Mouse (Mus musculus) lung, postnatal 4 days (tissue): ENCODE results near the gene Slc27a2.
"Not testable (repeated sequence)": the region's sequence is repeated elsewhere in the genome, so short reads cannot be mapped to it uniquely, and the experiment has no call there.

Experiments used
- DNase-seq, 2 experiments: peaks; one replicate each; pipeline ENCODE4 v3.0.0; 2021

Slc27a2 gene

GRCm38 (mm10) chr2:126606061-126606687, 54.0 kb downstream of the Slc27a2 start:
- DNase-seq: no peak

GRCm38 (mm10) chr2:126606688-126607062, 54.5 kb downstream of the Slc27a2 start:
- no peak for DNase-seq

GRCm38 (mm10) chr2:126607553-126608203, 55.5 kb downstream of the Slc27a2 start:
- no peak for DNase-seq

DNA sequence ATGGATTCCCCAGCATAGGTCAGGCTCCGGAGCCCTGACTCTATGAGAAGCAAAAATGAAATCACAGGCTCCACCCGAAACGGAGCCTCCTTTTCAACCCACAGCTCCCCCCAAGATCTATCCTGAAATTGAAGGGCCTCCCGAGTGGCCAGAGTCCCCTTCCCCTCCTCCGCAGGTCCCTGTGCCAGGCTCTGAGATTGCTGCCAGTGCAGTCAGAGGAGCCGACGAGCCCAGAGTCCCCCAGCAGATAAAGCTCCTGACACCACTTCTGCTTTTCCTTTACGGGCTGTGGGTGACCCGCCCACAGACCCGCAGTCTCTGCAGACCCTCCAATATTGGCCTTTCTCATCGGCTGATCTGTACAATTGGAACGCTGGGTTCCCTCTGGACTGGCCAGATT, 57.4 kb downstream of the Slc27a2 start:
- not testable (repeated sequence) for DNase-seq

- no peak for DNase-seq
These were observed 63.1 kb downstream of the Slc27a2 start for GRCm38 (mm10) chr2:126615355-126615754.

- peak in 1 of 2 experiments; percentile 21 for DNase-seq
These were observed 66.4 kb downstream of the Slc27a2 start for GRCm38 (mm10) chr2:126618470-126619179.

- no peak for DNase-seq
These were observed 67.1 kb downstream of the Slc27a2 start, which contains the start of gene Hdc for GRCm38 (mm10) chr2:126619249-126619704. Hdc (minus strand) TSS chr2:126619299.

GRCm38 (mm10) chr2:126622455-126622854, 70.2 kb downstream of the Slc27a2 start:
- no peak for DNase-seq

GRCm38 (mm10) chr2:126623138-126623537, 70.9 kb downstream of the Slc27a2 start:
- no peak for DNase-seq

GRCm38 (mm10) chr2:126628455-126628995, 76.3 kb downstream of the Slc27a2 start:
- no peak for DNase-seq

- DNase-seq: no peak
These were observed 81.0 kb downstream of the Slc27a2 start for GRCm38 (mm10) chr2:126633165-126633564.

GRCm38 (mm10) chr2:126635939-126636823, 84.0 kb downstream of the Slc27a2 start:
- peak in 1 of 2 experiments; percentile 60 for DNase-seq
